Mouse (Mus musculus): ENCODE results near the gene Arid3a. TPM values are rescaled to one million over a fixed set of nuclear protein-coding genes. Genes with fewer than 3 reads are reported as not detected.
"Not testable (repeated sequence)": the region's sequence is repeated elsewhere in the genome, so short reads cannot be mapped to it uniquely, and the experiment has no call there.

Gene Arid3a
- 1 to 10 TPM; 4.5 to 4.9 TPM for total RNA-seq (2021)
- long read RNA-seq, experiment 1, result 0 reads
- long read RNA-seq, experiment 2, full-length matches to known transcripts, result 1 of 3 reads
- long read RNA-seq, experiment 2, partial matches to known transcripts, result 1 of 3 reads
- long read RNA-seq, experiment 2, other reads (novel, unspliced or antisense), result 1 of 3 reads

DNA sequence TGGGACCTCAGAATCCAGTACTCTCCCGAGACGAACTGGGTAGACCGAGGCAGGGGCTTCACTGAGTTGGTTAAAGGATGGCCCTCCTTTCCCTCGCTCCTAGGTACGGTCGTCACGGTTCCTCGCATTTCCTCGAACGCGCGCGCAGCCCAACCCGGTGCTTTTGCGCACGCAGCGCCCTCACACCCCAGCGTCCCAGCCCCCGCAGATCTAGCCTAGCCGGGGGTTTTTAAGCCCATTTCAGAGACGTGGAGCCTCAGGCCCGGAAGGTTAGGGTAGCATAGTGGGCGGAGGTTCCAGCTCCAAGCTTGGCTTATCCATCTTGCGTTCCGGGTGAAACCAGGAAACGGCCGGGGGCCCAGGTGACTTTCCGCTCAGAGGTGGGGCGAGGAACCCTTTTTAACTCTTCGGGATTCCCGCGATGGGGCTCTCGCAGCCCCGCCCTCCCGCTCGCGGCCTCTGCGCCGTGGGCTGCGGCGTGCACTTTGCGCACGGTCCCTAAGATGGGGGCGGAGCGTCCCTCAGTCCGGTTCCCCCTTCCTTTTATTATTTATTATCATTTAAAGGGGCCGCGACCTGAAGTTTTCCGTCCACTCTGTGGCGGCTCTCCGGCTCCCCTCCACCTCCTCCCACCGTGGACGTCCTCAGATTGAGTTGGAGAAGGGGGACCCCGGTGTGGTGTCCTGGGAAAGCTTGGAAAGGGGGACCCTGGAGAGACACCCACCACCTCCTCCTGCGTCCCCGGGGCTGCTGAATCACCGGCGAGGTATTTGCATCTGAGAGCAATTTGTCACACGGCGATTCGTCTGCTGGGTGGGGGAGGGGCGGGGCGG is at the start of gene Arid3a:
Gene Arid3a, plus strand, starts transcription at position 553 of the 833 bp plus-strand sequence.
- peak; percentile 62 to 86 for DNase-seq (ENCODE audit: low spot score in 2 of 2)

DNA sequence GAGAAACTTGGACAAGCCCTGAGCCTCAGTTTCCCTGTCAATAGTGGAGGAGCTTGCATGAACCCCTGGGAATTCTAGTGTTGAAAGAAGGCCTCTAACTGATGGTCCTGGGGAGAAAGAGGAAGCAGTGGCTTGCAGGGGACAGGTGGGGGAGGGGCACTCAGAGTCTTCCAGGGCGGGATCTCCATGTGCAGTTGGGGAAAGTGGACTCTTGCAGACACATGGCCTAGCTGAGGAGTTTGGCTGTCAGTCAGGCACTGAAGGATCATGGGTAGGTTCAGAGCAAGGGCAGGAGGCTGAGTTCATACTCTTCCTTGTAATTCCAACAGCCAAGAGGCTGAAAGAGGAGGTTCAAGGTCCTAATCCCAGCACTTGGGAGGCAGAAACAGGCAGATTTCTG is 49.7 kb upstream of the Arid3a start:
- DNase-seq (ENCODE audit: low spot score in 2 of 2), result no peak

DNA sequence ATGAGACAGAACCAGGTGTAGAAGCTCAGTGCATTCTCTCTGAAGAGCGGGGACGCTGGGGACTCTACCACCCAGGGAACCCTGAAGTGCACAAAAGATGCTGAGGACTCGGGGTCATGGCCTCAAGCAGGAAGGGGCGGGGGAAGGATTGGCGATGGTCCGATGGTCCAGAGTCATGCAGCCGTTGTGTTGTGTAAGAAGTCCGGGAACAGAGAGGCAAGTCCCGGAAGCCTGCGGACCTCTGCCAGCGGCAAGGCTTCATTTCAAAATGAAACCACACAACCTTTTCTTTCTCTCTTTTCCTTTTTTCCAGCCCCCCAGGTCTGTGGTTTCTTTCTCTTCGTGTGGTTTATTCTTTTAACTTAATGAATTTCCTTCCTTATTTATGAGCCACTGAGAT is 49.1 kb upstream of the Arid3a start:
- no peak for DNase-seq (ENCODE audit: low spot score in 2 of 2)

DNA sequence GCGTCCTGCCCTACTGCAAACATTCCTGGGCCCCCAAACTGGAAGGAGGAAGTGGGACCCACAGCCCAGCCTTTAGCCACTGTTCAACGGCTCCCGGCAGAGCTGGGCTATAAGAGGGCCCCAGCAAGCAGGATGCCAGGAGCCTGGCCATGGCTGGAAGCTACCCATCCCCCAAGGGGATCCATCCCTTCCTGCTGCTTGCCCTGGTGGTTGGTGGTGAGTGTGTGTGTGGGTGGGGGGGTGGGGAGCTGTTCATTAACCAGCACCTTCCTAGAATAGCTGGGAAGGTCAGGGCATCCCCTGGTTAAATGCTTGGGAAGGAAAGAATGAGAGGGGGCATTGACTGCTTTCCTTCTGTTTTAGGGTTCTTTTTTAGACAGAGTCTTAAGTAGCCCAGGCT is 47.3 kb upstream of the Arid3a start:
- DNase-seq (ENCODE audit: low spot score in 2 of 2), result no peak

DNA sequence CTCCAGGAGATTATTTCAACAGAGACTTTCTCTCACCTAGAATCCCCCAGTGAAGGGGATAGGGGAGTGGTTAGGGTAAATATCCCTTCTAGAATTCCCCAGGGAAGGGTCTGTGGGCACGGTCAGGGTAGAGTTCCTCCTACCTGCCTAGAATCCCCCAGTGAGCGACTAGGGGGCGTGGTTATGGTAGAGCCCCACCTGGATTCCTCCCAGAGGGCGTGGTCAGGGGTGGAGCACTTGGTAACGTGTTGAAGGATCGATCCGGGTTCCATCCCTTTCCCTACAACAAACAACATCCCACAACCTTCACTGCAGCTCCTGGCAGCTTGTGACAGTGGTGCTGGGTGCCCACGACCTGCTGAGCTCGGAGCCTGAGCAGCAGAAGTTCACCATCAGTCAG is 46.1 kb upstream of the Arid3a start:
- no peak for DNase-seq (ENCODE audit: low spot score in 2 of 2)

DNA sequence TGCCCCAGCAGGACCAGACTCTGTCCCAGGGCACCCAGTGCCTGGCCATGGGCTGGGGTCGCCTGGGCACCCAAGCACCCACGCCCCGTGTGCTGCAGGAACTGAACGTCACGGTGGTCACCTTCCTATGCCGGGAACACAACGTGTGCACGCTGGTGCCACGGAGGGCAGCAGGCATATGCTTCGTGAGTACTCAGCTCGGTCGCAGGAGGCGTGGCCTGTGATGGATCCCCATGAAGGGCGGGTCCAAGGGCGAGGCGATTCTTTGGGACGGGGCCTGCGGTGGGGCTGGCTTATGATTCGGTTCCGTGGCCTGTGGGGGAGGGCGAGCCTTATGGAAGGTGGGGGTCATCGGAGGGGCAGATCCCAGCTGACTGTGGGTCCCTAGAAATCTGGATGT is 44.9 kb upstream of the Arid3a start:
- no peak for DNase-seq (ENCODE audit: low spot score in 2 of 2)

DNA sequence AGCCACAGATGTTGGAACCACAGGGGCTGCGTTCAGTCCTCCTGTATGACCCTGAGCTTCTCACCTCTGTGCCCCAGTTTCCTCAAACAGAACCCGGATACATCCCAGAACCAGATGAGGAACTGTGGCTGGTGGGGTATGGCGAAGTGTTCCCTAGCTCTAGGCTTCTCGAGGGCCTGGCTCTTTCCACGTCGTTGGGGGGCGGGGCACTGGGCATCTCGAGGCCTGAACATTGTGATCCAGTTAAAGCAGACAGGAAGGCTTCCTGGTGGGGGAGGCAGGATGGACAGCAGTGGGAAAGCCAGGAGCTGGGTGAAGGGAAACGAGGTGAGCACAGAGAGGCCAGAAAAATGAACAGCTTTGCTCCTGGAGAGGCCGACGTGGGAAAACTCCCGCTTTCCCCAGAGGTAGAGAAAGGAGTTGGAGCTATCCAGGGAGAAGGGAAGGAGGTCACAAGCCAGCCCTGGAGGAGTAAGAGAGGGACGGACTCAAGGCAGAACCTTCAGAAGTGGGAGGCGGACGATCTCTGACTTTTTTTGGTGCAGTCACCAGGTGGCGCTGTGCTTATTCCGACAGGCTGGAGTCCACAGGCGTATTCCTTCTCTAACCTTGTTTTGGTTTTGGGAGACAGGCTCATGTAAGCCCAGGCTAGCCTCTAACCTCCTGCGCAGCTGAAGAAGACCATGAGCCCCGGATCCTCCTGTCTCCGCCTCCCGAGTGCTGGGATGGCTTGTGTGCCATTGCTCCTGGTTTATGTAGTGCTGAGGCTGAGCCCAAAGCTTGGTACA is 43.4 kb upstream of the Arid3a start:
- peak in 1 of 2 experiments; percentile 77 for DNase-seq (ENCODE audit: low spot score in 2 of 2)

DNA sequence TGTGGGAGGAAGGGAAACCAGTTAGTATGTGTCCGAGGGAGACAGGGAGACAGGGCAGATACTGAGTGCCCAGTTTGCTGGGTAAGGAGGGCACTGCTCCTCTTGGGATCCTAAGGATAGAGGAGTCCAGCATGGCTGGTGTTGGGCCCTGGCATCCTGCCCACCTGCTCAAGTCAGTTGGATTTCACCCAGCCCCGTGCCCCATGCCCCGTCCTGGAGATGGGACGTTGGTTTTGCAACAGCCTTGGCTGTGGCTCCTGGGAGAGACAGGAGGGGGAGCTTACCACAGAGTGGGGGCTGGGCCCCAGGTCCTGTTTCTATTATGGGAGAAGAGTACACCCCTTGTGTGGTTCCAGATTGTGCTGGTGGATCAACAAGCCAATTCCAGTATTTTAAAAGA is 42.4 kb upstream of the Arid3a start:
- DNase-seq (ENCODE audit: low spot score in 2 of 2), result no peak

DNA sequence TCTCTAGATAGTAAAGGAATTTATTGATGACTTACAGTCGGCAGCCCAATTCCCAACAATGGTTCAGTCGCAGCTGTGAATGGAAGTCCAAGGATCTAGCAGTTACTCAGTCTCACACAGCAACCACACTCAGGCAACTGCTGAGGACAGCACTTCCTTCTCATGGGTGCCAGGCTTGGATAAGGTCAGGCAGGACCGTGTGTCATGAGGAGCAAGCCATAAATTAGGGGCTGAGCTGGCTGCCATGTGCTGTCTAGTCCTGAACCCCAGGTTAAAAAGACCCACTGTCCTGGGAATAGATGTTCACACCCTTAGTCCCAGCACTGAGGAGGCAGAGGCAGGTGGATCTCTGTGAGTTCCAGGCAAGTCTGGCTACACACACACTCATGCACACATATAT is 41.9 kb upstream of the Arid3a start:
- not testable (repeated sequence) for DNase-seq (ENCODE audit: low spot score in 2 of 2)

DNA sequence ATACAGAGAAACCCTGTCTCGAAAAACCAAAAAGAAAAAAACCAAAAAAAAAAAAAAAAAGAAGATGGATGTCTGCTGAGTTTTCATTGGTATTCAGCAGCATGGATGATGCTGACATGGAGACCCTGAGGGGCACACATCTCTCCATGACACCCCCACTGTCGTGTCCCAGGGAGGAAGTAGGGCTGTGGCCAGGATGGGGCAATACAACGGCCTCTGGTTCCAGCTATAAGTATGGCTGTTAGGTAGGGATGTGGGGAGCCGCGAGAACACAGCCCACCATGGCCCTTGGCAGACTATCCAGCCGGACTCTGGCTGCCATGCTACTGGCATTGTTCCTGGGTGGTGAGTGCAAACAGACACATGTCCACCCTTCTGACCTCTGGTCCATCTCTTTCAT is 40.8 kb upstream of the Arid3a start, which contains the start of gene Elane:
Gene Elane, plus strand, starts transcription at position 194 of the 400 bp plus-strand sequence.
- DNase-seq (ENCODE audit: low spot score in 2 of 2), result no peak

DNA sequence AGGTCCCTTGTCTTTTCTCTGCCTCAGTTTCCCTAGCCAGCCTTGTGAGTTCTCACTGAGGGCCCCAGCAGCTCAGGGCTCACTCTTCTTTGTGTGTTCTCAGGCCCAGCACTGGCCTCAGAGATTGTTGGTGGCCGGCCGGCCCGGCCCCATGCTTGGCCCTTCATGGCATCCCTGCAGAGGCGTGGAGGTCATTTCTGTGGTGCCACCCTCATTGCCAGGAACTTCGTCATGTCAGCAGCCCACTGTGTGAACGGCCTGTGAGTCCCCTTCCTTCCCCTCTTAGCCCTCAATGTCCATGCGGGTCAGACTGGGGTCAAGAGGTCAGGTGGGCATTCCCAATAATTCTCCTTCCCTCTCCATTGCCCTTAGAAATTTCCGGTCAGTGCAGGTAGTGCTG is 40.2 kb upstream of the Arid3a start:
- DNase-seq (ENCODE audit: low spot score in 2 of 2), result no peak

DNA sequence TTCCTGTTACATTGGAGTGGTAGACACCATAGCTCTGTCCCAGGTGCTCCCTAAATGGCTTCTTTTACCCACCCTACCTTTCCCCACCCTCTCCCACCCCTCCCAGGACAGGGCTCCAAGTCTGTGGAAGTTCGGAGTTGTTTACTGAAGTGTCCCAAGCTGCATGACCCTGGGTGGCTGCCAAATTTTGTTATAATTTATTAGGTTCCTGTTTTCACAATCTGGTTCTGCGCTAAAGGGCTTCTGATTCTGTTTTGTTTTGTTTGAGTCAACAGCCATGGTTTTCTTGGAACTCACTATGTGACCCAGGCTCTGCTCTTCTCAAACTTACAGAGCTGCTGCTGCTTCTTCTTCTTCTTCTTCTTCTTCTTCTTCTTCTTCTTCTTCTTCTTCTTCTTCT is 37.5 kb upstream of the Arid3a start:
- DNase-seq (ENCODE audit: low spot score in 2 of 2), result no peak

DNA sequence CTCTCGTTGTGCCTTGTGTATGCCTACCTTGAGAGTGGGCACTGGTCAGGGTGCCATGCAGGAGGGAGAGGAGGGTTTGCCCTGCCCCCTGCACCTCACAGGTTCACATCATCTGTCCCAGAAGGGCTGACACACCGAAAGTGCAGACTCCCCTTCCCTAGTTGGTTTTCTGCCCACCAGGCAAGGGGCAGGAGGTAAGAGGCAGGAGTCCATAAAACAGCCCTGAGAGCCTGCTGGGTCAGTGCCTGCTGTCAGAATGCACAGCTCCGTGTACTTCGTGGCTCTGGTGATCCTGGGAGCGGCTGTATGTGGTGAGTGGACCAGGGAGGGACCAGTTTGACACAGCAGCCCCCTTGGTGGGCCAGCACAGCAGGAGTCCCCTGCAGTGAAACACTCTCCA is 36.2 kb upstream of the Arid3a start, which contains the start of gene Cfd:
Gene Cfd, plus strand, starts transcription at position 184 of the 400 bp plus-strand sequence.
- no peak for DNase-seq (ENCODE audit: low spot score in 2 of 2)

DNA sequence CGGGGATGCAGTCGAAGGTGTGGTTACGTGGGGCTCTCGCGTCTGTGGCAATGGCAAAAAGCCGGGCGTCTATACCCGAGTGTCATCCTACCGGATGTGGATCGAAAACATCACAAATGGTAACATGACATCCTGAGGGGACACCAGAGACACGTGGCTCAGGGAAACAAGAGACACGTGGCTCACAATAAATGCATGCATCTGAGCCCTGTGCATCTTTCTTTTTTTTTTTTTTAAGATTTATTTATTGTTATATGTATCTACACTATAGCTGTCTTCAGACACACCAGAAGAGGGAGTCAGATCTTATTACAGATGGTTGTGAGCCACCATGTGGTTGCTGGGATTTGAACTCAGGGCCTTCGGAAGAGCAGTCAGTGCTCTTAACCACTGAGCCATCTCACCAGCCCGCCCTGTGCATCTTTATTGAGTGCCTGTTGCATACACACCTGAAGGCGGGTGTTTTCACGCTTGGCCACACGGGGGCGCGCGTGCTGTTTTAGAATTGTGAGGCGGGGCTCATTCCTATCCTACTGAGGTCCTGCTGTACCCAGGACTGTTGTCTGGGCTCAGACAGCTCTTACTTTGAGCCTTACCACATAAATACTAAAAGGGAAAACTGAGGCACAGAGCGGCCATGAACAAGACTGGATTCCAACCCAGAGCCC is 34.3 kb upstream of the Arid3a start:
- peak; percentile 69 to 79 for DNase-seq (ENCODE audit: low spot score in 2 of 2)

DNA sequence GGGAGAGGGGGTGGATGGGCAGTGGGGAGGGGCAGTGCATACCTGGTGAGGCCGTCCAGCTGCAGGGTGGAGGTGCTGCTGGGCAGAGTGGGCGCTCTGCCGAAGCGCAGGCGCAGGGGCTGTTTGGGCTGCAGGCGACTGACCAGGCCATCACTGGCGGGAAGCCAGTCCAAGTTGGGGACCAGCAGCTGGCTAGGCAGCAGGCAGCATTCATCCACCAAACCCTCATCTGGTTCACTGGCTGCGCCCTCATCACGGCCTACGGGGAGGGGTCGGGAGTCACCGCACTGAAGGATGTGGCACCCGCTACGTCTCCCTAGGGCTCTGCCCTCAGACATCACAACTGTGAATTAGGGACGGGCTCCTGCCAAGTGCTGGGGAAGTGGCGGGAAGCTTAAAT is 30.5 kb upstream of the Arid3a start:
- DNase-seq (ENCODE audit: low spot score in 2 of 2), result no peak

DNA sequence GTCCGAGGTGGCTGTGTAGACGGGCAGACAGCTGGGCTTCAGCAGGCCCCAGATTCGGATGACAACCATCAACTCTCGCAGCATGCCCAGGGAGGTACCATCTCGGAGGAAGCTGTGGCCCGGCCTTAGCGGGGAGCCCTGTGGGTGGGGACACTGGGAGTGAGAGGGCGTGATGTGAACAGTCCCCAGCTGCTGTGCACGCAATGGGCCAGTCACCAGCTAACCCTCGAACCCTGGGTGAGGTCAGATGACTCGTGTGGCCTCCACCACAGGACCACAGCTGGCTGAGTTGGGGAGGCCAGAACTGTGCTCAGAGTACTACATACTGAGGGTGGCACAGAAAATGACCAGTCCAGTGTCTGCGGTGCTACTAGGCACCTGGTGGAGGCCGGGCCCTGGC is 30.0 kb upstream of the Arid3a start:
- DNase-seq (ENCODE audit: low spot score in 2 of 2), result no peak

DNA sequence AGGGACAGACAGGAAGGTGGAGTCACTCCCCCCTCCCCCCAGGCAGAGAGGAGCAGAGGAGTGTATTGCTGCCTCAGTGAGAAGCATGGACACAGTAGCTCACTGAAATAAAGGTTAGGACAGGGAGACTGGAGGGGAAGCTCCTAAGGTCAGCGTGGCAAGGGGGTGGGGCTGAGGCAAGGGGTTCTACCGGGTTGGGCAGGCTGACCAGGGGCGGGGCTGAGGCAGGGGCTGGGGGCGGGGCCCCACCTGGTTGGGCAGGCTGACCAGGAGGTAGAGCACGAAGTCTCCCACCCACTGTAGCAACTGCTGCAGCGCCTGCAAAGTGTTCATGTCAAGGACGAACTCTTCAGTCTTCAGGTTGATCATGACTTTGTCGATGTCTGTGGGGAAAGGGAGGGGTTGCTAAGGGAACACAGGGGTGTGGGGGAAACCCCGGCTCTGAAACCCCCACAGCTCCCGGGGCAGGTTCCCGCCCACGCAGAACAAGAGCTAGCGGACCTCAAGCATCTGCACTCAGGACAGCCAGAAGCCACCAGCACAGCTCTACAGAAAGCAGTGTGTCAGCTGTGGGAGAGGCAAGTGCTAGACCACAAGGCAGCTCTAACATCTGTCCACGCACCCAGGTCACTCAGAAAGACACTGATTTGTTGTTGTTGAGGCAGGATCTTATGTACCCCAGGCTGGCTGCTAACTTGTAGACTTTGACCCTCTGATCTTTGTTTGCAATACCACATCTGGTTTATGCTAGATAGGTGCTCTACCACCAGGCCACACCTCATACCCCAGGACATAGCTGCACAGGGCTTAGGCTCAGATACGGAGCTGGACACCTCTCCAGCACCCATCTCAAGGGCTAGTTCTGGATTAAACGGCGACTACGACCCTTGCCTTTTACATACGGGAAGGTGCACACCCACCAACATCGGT is 29.3 kb upstream of the Arid3a start:
- DNase-seq (ENCODE audit: low spot score in 2 of 2), result no peak

DNA sequence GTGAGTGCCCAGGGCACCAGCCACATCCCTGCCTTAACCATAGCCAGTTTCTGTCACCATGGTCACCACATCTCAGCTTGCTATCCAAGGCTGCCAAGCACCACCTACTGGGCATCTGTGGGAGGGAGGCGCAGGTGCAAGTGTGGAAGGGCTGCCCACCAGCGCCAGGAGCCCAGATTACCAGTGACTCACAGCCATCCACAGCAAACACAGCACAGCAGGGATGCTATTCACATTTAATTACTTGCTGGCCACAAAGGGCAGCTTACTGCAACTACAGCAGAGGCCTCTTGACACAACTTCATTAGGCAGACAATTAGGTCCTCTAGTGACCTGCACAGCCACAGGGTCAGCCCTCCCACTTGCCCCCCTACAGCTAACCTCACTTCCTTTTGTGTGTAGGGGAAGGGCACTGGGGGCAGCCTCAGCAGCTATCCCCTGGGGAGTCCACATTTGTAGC is 25.9 kb upstream of the Arid3a start:
- DNase-seq (ENCODE audit: low spot score in 2 of 2), result no peak

DNA sequence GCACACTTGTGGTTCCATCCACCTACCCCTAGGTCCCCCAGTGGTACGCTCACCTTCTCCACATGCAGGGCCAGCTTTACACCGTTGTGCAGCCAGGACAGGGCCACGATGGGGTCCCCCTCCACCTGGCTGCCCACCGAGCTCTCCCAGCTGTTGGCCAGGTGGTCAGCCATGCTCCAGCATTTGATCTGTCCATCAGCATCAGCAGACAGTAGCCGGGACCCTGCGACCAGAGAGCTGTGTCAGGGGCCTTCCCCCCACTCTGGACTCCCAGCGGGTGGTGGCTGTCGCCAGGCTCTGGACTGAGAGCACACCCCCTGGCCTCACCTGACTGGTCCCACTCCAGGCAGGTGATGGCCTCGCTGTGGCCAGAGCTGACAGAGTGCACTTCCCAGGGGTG is 20.1 kb upstream of the Arid3a start:
- DNase-seq (ENCODE audit: low spot score in 2 of 2), result no peak

DNA sequence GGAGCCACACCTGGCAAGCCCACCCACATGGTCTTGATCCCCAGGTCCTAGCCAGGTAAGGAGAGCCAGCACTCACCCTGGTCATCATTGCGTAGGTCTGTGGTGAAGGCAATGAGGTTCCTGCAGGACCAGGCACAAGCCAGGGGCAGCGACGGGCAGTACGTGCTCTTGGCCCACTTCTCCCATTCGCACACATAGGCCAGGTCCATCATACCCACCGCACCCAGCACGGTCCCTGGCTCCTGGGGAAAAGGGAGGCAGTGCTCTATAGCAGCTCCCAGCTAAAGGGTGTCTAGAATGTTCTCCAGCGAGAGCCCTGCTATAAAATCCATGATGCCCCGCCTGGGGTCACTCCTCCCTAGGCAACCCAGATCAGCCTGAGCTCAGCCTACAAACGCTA is 19.4 kb upstream of the Arid3a start:
- no peak for DNase-seq (ENCODE audit: low spot score in 2 of 2)
